Mouse (Mus musculus) gastrocnemius, postnatal 14 days (tissue): ENCODE data around the gene Itga8. TPM values are rescaled to one million over a fixed set of nuclear protein-coding genes. Genes with fewer than 3 reads are reported as not detected.

ENCODE experiments used
- DNase-seq: peaks from one replicate; pipeline ENCODE4 v3.0.0; 2021; ENCODE audit warnings: mixed read lengths
- intact Hi-C: fragments of 180-260 bp; cut with DNase I; formaldehyde crosslinking; loops from one replicate; pipeline ENCODE4 v1.15.1; 2025; ENCODE audit warnings: low total_unique reads
- long read RNA-seq, 2 experiments: library from polyadenylated mRNA; stranded (forward); transcript quantifications; one replicate each; pipeline ENCODE4 v2.0.0; 2021
- total RNA-seq, 2 experiments: library from RNA; stranded (reverse); gene quantifications; 2 replicates each; pipeline ENCODE4 v1.2.3; 2021

Gene Itga8
- 1 to 10 TPM; 3.4 to 5.0 TPM for total RNA-seq
- long read RNA-seq, experiment 1, full-length matches to known transcripts, result 1 of 2 reads
- long read RNA-seq, experiment 1, partial matches to known transcripts, result 0 of 2 reads
- long read RNA-seq, experiment 1, other reads (novel, unspliced or antisense), result 1 of 2 reads
- long read RNA-seq, experiment 2, full-length matches to known transcripts, result 3 of 4 reads
- long read RNA-seq, experiment 2, partial matches to known transcripts, result 0 of 4 reads
- long read RNA-seq, experiment 2, other reads (novel, unspliced or antisense), result 1 of 4 reads

DNA sequence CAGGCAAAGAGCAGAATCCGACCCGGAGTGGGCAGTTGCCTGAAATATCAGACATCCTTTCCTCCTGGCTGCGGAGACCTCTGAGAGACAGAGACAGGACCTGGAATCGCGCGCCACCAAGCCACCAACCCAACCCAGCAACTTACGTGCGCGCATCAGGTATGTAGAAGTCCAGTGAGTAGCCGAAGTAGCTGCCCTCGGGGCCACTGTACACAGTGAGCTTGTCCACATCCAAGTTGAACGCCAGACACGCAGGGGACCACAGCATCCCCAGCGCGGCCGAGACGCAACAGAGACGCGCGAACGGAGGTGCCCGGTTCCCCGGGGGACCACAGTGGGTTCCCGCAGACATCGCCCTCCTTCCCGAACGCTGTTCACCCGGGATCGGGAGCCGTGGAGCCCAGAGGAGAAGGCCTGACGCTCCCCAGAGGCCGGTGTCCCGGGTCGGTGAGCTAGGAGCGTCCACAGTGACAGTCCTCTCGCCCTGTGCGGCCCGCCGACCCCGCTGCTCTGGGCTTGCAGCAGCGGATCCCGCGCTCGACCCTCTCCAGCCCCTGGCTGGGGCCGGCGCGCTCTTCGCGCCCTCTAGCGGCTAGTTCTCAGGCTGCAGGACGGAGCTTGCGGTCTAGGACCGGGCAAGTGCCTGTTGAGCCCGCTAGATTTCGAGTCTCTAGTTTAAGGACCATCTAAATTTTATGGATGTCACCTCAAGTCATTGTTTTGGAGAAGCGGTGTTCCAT, at the start of gene Itga8:
Gene Itga8, minus strand, starts transcription at position 492 of the 740 bp plus-strand sequence.
- peak; percentile 85 for DNase-seq
- intact Hi-C loops, result loop anchor here (5.0 to 10.0 kb wide), 3 partner anchors 83 to 289 kb away; no protein-coding TSS in a partner anchor

DNA sequence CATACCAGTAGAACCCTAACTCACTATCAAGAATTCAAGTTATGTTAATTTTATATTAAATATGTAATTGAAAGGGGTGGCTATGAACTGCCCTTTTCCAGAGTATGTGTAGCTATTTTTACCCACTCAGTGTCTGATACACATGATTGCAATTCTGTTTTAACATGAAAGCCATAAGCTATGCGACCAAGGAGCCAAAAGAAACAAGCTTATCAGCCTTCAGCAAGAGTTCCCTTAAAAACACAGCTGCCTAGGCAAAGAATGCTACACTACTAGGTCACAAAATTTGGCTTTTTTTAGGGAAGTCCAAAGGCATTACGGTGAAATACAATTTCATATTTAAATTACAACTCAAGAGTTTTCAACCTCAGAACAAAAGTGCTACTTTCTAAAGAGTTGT, 47.2 kb upstream of the Itga8 start:
- no peak for DNase-seq
- intact Hi-C loops, result no loop called here

DNA sequence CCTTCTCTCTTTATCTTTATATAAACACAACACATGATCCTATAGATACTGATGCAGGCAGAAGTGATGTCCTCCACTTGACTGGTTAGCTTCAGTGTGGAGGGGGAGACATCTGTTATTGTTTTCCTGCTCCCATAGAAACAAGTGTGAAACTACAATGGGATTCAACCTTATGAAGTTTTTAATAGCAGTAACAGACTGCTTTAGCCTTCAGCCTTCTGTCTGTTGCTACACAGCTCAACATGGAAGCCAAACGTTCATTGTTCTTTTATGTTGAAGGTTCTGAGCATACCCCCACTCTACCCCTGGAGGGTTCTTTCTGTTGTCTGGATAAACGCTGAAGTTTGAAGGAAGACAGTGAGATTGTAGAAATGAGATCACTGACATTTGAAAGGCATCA, 30.2 kb upstream of the Itga8 start:
- intact Hi-C loops, result no loop called here
- no peak for DNase-seq

DNA sequence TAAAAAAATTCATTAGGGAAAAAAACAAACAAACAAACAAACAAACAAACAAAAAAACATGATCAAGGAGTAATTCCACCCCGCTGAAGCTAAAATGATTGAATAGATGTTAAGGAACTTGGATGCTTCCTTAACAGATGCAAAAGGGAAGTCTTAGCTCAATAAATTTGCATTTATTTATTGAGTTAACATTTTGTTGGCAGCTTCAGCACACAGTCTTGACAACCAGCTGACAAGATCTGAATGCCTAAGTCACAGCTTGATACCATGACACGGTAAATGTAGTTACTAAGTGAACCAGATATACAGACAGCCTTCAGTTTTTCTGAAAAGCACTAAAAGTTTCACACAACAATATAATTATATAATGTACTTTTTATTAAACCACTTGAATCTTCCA, 27.9 kb upstream of the Itga8 start:
- intact Hi-C loops, result no loop called here
- no peak for DNase-seq

DNA sequence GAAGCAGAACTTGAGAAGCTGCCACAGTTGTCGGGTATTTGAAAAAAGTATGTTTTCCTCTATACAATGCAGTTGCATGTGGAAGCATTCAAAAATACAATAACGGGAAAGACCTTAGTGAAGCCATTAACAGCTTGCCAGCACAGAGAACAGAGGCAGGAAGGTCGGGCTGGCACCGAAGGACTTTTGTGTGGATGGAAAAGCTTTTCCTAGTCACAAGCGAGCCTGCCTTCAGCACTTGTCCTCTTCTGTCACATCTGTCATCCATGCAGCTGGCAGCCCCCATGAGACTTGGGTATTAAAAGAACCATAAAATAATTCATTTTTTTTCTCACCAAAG, 27.3 kb upstream of the Itga8 start:
- intact Hi-C loops, result no loop called here
- DNase-seq, result no peak

DNA sequence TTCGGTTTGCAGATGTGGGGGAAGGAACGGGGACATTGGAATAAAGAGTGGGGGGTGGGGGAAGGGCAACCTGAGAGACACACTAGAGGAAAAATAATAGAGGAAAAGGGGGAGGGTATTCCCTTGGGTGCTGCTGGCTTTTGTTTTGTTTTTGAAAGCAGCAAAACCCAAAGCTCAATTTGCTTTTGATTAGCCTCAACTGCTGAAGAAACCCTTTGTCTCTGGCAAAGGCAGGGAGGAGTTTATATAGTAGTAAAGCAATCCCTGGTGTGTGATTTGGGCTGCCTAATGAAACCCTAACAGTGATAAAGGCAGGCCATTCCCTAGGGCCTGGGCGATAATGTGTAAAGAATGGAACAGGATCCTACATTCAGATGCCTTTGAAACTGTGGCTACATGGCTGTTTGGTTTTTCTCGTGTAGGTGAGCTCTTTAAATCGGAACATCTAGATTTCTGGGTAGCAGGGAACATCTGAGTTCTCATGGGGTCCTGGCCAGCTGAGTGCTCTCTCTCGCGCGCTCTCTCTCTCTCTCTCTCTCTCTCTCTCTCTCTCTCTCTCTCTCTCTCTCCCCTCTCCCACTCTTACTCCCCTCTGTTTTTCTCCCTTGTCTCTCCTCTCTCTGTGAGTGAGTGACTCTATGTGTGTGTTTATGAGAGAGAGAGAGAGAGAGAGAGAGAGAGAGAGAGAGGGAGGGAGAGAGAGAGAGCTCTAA, 26.8 kb upstream of the Itga8 start:
- intact Hi-C loops, result no loop called here
- DNase-seq, result no peak

DNA sequence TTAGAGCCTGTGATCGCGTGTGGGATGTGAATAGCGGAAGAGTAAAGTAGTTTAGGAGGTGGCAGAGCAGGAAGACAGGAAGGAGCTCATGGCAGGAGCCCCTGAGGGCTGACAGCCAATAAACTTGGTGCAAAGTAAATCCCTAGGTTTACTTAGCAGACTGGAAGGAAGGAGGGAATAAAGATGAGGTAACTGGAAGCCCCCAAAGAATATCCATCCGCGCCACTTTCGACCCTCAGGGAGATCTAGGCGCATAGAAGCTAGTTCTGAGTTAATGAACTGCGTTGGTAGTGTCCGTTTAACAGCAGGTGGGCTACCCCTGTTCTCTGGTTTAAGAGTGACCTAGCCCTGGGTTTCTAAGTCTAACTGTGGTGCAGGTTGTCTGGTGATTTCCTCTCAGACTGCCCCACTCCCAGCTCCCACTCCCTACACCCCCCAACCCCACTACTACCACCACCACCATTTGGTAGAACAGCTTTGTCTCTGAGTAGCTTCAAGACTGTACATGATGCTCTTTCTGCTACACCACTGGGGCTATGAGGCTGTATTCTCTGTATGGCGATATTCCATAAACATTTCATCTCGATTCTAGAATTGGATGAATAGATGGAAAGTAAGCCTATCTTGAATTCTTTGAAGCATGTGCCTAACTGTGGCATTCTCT, 26.1 kb upstream of the Itga8 start:
- no peak for DNase-seq
- intact Hi-C loops, result no loop called here

DNA sequence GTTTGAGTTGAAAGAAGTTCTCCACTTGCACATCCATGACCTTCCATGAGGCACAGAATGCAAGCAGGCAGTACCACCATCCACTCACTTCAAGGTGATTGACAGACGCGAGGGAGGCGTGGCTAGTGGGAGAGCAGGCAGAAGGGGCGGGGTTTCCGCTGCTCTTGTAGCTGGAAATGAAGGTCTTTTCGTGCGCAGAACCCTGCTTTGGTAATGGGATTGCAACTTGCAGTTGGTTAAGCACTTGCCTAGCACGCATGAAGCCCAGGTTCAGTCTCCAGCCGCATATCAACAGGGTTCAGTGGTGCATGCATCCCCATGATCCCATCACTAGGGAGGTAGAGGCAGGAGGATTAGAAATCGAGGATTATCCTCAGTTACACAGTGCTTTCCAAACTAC, 25.5 kb upstream of the Itga8 start:
- intact Hi-C loops, result no loop called here
- peak; percentile 11 for DNase-seq

DNA sequence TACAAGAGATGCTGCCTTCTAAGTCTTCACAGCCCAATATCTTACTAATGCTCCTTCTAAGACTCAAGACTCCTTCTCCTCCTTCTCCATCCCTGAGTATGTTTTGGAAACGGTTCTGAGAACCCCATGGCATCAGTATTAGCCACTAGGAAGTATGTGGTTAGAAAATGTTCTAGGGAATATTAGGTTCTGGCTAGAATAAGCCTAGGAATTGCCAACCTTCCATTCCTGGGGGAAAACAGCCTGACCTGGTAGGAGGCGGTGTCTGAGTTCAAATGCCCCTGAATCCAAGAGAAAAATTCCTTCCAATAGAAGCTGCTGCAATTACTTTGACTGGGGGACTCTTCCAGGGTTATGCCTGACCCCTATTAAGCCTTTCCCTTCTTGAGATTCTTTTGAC, 24.1 kb upstream of the Itga8 start:
- intact Hi-C loops, result no loop called here
- DNase-seq, result no peak

DNA sequence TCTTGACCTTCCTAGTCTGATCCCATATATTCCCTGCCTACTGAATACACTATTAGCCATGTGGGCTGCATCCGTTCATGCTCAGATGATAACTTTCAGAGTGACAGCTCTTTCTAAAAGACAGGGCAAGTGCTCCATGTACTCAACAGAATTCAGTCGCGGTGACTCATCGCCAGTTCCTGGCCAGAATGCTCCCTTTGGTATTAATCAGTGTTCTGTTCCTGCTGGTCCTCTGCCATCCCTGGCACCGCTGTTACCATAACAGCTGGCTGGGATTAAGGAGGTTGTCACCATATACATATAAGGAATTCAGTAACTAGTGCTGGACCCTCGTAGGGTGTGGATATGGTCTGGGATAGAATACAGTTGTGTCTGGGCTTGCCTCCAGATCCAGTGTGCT, 23.7 kb upstream of the Itga8 start:
- DNase-seq, result peak; percentile 78
- intact Hi-C loops, result no loop called here

DNA sequence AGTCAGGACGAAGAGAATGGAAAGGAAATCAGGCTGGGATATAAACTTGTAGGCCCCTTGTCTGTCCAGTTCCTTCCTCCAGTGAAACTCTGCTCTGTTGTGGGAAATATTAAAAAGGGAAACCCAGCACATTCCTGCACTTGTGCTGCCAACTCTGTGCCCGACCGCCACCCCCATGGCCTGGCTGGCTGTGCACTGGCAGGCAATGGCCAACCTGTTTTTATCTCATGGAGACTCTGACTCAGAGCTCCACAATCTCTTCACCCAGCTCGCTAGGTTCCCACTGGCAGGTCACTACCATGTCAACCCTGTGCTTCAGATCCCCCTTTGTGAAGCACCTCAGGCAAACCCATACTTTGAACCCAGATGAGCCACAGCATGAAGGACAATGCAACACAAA, 19.2 kb upstream of the Itga8 start:
- intact Hi-C loops, result no loop called here
- no peak for DNase-seq

DNA sequence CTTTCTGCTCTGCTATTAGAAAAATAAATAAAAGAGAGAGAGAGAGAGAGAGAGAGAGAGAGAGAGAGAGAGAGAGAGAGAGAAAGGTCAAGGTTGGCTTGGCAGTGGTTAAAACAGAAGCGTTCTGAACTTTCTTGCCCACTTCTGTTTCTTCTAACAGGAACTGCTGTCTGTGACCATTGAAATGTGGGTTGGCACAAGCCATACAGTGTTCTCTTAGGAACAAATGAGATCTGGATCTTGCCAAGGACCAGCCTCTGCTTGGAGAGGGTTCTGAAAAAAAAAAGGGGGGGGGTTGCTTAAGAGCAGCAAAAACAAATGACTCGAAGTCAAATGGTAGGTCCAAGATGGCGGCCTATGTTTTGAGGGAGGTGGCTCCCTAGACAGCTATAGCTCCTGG, 17.0 kb upstream of the Itga8 start:
- DNase-seq, result no peak
- intact Hi-C loops, result no loop called here

DNA sequence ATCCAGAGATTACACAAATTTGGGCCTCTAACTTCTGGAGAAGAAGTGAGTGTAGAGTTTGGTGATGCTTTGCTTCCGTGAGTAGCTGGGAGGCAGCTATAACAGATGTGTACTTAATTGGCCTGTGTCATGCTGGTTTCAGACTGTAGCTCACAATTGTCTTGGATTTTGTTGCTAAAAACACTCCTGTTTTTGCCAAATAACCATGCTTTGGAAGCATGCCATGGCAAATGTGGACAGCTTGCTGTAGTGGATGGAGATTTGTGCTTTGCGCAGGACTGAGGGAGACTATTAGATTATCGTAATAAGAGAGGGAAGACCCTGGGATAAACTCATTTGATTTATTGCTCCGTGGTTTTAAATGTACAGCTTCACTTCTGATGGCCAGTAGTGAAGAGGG, 16.3 kb upstream of the Itga8 start:
- peak; percentile 11 for DNase-seq

DNA sequence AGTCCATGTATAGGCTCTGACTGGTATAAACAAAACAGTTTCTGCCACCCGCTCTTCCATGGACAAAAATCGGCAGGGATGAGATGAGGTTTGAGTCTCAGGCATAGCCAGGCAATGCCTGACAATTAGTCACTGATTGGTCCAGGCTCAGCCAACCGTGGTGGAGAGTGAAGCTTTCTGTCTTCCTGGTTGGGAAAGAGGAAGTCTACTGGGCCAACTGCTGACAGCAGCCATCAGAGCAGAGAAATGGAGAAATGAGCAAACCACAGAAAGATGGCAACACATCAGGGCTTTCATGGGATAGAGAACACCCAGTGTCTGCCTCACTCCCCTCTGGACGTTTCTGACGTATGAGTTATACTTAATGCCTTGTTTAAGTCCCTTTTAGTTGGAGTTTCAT, 15.6 kb upstream of the Itga8 start:
- DNase-seq, result peak; percentile 11
- intact Hi-C loops, result no loop called here

More for the DNA sequence above, 16.3 kb upstream of the Itga8 start:
- intact Hi-C loops, result no loop called here

DNA sequence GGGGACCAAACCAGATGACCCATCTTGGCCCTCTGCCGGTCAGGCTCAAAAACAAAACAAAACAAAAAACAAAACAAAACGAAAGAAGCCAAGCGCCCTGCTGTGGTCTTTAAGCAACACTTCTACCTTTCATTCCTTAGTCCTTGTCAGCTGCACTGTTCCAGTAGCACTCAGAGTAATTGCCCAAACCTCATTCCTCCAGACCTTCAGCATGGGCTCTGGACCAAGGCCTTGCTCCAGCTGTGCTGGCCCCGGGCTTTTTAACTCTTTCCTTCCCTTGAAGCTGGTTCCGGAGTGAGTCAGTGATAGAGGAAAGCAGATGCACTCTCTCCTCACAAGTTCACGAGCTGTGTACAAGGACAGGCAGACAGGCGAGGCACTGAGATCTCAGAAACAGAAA, 14.6 kb upstream of the Itga8 start:
- intact Hi-C loops, result no loop called here
- DNase-seq, result peak; percentile 73

DNA sequence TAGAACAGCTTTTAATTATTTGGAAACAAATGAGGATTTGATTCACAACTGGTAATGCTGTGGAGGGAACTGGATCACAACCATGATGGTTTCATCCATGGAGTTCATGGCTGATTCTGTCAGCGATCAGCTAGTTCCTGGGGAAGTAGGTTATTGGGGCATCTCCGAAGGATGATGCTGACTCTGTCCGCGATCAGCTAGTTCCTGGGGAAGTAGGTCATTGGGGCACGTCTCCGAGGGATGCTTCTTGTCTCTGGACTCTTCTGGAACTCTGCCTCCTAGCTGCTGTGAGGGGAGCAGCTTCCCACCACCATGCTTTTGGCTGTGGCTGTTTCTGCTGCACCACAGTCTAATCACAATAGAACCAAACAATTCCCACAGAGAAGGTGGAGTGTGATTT, 12.3 kb upstream of the Itga8 start:
- intact Hi-C loops, result no loop called here
- no peak for DNase-seq

DNA sequence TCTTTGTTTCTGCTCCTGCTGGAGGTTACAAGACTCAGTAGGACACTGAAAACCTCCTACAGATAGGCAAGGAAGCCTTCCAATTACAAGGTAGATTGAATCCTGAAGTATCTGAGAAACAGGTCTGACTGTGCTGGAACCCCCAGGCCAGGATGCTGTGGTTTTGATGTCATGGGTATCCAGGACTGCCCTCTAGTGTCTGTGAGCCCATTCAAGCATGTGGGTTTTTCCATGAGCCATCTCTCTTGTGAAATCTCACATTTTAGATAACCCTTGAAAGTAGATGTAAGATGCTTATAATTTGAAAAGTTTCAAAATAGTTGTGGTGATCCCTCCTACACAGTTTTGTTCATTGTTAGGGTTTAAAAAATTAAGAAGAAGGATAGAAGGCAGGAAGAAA, 6.7 kb upstream of the Itga8 start:
- DNase-seq, result no peak
- intact Hi-C loops, result loop anchor here (10.0 kb wide), 1 partner anchor 76 kb away; no protein-coding TSS in a partner anchor

DNA sequence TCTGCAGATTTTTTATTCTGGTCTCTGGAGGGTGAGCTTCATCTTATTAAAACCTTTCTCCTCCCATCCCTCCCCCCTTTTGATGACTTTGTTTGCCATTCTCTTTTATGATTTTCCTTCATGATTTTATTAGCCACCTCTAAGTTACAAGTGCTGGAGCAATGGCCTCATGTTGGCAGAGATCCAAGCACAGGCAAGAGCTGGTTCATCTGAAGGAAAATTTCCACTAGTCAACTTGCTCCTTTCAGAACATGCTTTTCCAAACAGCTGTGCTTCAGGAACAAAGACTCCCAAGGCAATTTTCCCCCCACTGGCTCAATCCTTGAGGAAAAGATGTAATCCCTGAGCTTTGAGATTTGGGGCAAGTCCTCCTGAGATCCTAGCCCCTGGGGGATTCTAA, 5.6 kb upstream of the Itga8 start:
- intact Hi-C loops, result loop anchor here (10.0 kb wide), 1 partner anchor 77 kb away; no protein-coding TSS in a partner anchor
- peak; percentile 12 for DNase-seq

DNA sequence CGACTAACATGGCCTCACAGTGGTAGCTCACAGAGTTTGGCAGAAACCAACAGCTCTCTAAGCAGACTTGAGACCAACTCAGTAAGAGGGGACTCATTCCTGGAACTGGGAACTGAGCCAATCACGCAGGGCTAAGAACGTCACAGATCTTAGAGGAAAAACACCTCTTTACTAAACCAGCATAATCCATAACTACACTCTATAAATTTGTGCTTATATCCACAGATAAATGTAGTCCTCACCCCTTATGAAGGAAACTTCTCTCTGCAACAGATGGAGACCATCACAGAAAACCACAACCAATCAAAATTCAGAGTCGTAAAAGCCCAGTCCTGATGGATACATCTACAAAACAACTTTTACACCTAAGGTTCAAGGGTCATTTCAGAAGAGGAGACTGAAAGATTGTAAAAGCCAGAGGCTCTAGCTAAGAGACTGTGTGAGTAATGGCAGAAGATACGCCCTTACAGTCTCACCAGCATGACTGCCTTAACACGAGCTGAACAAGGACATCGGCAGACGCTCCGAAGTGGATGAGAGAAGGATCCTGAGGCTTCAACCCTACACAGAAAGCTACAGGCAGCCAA, 3.4 kb upstream of the Itga8 start:
- no peak for DNase-seq
- intact Hi-C loops, result loop anchor here (10.0 kb wide), 1 partner anchor 80 kb away; no protein-coding TSS in a partner anchor
